Mouse (Mus musculus) layer of hippocampus, adult 8-10 months (tissue): ENCODE data around the gene Clec16a. TPM values are rescaled to one million over a fixed set of nuclear protein-coding genes. Genes with fewer than 3 reads are reported as not detected.

Experiments used
- DNase-seq, 2 experiments: peaks; one replicate each; pipeline ENCODE4 v3.0.0; 2022; ENCODE audit warnings: low spot score in 2 of 2
- total RNA-seq, 4 experiments: library from RNA; stranded (reverse); gene quantifications; 2 replicates each; pipeline ENCODE4 v1.2.4; 2022

The Clec16a gene
- total RNA-seq, 4 experiments from 2014 or later = 85.2 to 99.0 (median 92.5) TPM

DNA sequence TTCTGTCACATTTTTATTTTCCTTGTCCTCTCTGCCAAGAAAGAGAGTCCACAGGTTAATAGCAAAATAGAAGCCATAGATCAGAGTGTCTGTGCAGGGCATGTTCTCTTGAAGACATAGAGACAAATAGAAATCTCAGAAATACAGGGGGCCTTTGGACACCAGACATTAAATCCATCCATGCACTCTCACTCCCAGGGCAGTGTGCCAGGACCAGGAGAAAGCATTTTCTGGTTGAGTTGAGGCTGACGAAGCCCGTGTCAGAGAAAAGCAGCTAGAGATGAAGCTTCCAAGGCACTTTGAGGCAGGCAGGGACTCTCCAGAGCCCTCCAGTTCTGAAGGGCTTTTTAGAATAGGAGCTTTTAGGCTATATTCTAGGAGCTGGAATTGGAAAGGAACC is 171.6 kb downstream of the Clec16a start:
- DNase-seq = no peak

DNA sequence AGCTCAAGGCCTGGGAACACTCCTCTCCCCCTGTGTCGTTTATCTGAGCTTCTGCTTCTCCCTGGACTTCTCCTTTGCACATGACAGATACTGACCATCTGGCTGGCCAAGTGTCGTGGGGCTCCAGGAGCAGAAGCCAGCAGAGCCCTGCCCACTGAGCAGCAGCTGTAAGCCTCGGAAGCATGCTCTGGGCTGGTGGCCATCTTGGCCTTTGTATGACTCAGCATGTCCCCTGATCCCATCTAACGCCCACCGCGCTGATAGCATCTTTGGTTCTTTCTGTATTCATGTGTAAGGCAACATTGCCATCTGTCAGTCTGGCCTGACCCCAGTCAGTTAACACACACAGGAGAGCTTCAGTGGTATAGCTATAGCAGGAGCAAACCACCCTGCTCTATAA is 174.8 kb downstream of the Clec16a start:
- DNase-seq = no peak

DNA sequence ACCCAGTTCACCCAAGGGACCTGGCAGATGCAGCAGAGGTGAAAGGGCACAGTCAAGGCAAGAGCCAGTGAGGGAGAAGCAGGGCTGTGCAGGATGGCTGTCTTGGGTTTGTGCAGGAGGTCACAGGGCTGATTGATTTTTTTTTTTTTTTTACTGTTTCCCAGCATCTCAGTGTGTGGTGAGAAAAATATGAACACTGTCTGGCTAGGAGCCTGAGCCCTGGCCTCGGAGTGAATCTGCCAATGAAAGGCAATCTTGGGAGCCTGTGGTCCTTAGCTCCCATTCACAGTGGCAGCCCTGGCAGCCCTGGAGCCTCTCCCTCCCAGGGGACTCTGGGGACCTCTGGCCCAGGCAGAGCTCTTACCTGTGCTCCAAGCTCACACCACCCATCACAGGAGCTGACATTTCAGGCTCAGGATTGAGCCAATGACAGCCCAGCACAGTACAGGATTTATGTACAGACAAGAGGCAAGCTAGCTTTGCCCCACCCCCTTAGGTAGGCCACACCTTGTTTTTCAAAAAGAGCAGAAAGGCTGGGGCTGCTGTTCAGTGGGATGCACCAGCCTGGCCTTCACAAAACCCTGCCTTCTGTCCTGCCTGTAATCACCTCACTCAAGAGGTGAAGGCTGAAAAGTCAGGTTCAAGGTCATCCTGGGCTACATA is 177.9 kb downstream of the Clec16a start:
- no peak for DNase-seq

DNA sequence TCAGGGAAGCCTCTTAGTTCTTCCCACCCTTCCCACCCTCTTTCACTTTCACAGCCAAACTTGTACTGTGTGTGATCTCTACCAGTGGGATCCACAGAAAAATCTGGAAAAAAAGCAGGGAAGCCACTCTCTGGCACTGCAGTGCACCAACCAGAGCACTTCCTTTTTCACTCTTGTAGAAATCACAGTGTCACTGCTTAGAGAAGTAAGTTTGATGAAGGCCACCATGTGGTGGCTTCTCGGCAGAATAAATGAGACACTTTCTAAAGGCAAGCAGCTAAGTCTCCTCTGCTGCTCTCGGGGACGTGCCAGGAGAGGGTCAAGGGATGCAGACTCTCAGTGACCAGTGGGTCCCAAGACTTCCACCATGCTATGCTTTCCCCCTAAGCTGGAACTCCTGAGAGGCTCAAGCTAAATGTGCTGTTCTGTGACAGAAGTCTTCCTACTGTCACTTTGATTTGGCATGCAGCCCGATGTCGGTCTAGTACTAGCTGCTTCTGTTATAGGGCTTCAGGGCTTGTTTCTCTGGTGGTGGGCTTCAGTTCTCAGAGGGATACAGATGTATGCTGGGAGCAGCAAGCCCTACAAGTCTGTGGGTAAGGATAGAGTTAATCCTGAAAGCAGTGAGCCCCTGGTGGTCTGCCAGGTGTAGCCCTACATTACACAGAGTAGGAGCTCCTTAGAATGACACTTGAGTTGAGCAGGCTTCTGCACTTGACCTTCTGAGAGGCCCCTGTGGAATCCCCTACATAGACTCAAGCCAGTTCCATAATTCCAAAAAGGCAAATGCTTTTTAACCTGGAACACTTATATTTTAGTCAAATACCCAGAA is 178.9 kb downstream of the Clec16a start:
- no peak for DNase-seq

DNA sequence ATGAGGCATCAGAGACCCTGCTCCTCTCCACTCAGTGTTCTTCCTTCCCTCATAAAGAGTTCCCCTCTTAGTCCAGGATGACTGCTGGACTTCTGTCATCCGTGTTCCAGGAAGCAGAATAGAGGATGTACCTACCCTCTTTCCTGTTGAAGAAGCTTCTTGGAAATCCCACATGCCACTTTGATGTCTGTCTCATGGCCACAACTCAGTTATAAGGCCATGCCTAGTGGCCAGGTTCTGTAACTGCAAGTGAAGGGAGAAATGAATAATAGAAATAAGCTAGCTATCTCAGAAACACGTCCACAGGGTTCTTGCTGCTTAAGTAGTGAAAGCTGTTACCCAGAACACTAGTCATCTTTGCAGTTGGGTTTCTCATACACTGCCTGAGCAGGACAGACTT is 180.0 kb downstream of the Clec16a start:
- no peak for DNase-seq

DNA sequence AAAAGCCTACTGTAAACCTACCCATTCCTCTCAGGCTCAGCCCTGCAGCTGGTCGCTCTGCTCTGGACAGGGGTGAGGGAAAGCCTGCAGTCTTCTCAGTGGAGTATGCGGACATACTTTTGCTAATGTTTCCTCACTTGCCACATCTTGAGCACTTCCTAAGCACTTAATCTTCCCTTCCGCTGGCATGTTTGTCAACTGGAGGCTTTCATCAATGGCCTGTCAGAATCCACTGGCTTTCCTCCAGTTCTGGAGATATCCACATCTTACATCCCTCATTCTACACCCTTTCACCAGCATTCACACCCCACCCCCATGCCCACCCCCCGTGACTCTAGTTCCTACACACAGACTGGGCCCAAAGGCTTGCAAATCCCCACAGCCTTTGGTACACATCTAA is 182.5 kb downstream of the Clec16a start:
- no peak for DNase-seq

DNA sequence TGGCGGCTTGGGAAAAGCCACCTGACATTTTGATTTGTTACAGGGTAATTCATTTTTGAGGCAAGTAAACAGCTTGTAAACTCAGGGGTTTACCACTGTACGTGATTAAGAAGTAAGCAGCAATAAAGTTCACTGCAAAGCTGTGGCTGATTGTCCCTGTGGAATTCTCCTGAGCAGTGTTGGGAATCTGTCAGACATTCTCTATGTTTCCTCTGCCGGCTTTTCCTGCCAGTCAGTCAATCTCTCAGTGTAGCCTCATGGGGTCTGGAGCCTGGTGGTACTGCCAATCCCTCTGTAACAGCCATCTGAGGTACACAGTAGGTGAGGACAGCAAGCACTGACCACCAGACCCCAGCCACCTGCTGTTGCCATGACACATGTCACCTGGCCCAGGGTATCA is 183.7 kb downstream of the Clec16a start:
- no peak for DNase-seq

DNA sequence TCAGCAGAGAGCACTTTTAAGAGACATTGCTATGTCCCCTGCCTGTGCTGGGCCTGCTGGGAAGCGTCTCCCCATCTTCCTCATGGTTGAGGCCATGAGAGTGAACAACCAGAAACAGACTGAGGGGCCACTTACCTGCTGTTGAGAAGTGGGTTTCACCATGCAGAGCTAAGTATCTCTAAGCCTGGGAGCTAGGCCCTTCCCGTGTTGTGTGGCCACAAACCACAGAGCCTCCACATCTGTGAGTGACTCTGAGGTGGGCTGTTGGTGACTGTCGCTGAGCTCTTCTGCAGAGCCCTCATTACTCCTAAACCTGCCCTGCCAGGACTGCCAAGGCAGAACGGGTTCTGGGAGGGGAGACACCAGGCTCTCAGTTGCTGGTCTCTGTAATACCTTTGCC is 185.8 kb downstream of the Clec16a start:
- no peak for DNase-seq

DNA sequence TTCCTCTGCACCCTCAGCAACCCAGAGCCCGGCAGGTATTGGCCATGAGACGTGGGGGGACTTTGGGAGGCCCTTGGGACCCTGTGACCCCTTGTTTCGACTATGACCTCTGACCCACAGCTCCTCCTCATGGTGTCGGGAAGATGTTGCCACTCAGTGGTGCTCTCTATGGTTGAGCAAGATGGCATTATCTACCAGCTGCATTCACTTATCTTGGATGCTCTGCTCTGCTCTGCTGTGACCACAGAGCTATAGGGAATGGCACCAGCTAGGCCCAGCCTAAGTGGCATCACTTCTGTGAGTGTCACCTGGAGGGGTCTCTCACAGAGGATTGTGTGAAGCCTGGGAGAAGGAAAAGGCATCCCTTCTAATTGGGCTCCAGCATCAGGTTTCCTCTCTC is 186.6 kb downstream of the Clec16a start:
- no peak for DNase-seq

DNA sequence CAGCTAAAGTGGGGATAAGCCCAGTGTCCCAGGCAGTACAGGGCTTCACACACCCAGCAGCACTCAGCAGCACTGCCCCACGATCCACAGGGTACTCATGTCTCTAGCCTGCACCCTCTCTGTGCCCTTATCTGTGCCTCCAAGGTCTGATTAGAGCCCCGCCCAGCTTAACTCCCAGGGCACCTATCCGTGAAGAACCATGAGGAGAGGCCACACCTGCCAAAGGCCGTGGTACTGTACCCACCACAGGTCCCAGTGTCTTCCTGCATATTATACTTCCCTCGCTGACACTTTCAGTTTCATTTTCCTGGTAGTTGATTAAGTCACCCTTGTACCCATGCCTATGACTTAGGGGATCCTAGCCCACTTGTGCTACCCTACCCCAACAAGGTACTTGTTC is 187.3 kb downstream of the Clec16a start:
- no peak for DNase-seq

DNA sequence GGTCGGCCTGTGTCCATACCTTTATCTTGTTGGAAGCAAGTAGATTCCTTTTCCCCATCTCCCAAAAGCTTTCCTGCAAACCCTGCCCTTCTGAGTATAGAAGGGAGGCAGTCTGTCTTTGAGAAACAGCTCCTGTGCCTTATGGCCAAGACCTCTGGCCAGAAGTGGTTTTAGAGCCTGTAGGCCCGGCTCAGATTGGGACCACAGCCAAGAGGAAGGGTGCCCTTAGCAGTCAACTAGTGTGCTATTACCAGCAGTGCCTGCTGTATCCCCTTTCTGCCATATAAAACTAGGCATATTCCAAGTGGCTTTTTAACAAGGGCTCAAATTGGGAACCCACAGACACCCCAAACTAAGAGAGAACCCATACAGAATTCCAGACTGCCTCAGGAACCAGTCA is 190.6 kb downstream of the Clec16a start:
- DNase-seq = no peak

DNA sequence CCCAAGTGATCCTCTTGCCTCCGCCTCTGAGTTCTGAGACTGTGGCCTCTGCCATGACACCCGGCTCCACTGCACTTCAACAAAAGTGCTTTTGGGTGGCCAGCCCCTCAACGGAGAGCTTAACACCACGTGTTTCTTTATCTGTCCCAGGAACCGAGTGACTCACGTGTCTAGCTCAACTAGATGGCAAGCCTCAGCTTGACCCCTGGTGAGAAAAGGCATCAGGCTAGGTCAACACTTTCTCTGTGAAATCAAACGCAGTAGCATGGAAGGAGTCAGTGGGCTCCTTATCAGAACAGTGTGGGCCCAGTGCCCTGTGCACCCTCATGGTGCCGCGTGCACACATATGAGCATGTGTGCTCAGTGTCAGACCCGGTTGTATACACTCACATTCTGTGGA is 191.2 kb downstream of the Clec16a start:
- no peak for DNase-seq

DNA sequence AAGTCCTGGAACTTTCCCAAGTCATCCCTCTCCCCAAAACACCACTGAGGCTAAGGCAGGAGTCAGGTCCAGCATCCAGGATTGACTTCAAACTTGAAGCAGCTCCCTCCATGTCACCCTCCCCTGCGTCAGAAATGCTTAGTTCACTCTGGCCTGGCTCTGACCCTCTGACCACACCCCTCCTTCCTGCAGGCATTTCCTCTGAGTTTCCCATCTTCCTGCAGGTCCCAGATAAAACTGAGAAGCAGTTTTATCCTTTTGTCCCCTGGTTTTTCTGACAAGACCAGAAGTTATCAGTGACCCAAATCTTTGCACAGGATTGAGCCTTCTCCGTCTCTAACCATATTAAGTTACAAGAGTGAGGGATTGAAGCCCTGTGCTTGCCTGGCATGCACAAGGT is 192.4 kb downstream of the Clec16a start:
- DNase-seq = no peak

DNA sequence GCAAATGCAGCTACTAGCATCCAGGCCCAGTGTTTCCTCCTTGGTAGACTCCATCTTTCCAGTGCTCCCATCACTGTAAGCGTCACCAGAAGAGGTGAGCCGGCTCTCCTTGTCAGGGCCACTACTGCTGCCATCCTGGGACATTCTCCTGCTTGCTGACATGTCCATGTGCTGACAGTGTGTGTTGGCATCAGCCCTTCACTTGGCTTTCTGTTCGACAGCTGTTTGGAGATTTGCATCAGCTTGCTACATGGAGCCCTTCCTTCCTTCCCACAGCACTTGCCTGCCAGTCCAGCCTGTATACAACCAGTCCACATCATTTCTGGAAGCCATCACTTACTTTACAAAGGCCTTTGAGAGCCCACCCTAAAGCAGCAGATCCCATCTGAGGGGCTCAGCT is 193.7 kb downstream of the Clec16a start:
- DNase-seq = no peak

DNA sequence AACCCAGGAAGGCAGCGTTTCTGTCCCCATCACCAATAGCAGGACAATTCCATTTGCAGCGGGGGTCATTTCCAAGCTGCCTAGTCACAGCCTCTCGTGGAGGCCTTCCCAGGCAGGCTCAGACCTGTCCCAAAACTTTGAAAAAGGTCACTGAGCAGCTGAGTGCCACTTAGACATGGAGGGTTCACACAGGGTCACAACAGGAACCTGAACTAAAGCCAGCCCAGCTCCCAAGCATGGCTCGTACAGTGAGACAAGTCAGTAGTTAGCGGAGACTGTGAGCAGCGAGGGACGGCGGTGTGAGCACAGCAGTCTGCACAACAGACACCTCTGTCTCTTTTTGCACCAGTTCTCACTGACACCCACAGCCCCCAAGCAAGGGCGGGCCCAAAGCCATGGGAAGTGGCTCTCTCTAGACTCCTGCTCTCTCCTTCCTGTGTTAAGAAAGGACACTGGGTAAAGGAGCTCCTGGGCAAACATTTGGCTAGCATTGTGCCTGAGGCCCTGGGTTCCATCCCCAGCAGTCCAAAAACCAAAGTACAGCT is 194.8 kb downstream of the Clec16a start:
- no peak for DNase-seq

DNA sequence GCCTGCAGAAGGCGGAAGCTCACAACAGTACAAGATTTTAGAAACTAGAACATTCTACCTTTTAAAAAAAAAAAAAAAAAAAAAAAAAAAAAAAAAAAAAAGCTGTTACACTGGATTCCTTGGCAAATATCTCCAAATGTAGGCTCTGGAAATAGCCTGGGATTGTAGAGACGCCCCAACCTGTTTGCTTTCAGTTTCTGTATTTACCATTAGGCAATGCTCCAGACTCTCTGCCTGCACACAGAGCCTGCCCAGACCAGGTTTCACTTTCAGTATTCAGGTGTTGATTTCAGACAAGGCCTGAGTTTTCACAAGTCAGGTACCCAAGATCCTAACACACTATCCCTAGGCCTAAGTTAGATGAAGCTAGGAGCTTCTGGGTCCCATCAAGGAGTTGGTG is 195.9 kb downstream of the Clec16a start:
- no peak for DNase-seq

DNA sequence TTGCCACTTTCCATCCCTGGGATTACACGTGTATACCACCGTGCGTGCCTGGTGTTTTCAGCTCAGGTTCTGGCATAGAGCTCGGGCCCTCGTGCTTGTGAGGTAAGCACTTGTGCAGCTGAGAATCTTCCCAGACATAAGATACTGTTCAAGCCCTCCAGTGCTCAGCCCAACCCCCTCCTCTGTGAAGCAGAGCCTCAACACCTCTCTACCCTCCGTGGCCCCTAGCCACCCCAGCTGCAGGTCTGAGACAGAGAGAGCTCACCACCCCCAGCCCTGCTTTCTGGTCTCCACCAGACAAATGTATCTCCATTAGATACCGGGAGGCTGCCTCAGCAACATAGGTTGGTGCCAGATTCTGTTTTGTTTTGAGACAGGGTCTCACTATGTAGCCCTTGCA is 204.1 kb downstream of the Clec16a start:
- DNase-seq = no peak

DNA sequence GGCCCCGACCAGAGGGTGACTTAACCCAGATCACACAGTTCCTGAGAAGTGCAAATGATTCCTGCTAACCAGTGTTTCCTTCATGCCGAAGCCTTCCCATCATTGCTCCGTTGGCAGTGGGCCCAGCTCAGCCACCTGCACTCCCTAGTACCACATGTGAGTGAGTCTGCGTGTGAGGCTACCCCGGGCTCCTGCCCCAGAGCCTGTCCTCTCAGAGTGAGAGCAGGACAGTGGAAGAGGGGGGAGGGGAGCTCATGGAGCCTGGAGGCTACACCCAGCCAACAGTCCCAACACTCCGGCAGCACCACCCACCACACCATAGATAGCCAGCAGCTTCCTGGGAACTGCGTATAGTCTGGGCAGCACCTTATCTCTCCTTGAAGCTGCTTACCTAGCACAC is 204.7 kb downstream of the Clec16a start:
- DNase-seq = peak in 1 of 2 experiments; percentile 46

DNA sequence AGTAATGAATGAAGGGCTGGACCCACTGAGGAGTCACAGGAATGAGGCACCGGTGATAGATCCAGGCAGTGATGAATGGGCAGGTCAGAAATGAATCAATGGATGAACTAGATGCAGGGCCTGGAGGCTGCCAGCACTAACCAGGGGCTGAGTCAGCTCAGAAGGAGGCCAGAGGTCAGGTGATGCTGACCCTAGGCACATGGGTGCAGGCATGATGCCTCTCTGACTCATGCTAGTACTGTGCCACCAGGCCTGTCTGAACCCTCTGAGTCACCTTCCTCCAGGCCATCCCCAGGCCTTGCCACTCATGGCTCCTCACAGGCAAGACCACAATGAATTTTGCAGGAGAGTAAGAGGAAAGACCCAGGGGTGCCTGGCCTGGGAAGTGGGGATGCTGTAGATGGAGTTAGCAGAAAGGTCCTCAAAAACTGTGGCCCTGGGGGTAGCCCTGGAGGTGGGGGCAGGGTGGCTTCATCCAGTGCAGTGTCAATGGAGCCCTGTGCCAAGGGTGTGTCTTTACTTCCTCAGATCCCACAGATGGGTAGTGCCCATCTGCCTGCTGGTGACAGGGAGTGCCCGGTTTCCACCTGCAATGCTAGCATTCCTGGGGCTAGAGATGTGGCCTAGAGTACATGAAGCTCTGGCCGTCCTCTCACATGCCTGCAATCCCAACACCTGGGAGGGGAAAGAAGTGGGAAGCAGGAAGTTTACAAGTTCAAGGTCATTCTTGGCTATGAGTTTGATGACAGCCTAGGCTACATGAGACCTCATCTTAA is 209.6 kb downstream of the Clec16a start:
- DNase-seq = no peak

DNA sequence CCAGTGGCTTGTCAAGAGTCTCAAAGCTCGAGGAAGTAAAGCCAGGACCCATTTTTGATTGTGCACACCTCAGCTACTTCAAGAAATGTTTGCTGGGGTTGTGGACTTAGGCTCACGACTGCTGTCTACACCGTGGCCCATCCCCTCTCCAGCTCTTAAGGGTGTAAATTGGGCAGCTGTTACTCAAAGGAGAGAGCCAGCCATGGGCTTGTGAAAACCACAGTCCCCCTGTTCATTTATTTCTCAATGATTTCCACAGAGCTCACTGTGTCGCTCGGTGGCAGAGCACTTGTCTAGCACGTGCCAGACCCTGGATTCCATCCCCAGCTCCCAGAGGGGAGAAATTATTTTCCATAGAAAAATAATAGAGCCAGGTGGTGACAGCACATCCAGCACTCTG is 211.0 kb downstream of the Clec16a start:
- DNase-seq = no peak

DNA sequence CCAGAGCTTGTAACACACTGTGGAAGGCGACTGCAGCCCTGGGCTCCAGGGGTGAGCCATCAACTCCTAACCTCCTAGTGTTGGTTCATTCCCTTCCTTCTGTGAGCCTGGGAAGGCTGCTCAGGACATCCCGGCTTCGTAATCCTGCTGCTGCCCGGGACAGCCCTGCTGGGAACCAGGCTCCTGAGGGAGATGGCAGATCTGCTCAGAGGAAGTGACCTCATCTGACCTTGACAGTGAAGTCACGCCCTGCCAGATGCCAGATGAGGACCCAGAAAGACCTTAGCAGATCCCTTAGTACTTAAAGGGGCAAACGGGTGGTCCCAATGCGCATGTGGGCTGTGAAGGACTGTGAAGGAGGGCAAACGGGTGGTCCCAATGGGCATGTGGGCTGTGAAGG is 216.0 kb downstream of the Clec16a start:
- no peak for DNase-seq

DNA sequence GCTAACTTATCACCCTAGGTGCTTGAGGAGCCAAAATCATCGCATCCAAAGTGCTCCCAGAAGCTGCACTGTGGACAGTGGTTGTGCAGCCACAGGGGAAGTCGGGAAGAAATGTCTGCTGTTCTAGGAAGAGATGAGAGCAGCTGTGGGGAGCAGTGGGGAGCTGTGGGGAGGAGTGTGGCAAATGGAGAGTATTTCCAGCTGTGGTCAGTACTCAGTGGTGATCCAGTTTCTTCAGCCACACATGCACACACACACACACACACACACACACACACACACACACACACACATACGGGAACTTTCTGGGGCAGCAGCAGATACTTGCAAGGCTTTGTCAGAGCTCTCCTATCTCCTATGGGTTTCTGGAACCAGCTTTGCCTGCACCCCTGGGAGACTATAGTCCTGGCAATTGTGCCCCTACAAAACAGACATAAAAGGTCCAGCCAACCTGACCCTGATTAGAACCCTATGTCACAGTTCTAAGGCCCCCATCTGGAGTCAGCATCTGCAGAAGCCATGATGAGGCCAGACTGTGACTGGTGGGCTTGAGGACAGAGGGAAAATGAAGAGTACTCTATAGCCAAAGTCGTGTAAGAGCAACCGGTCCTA is 217.5 kb downstream of the Clec16a start:
- DNase-seq = no peak
